Mouse (Mus musculus) NIH3T3 (cell line): ENCODE measurements around the gene Gm20518.
A peak's percentile ranks its signal among the peaks of the same experiment; 100 is the strongest.

ENCODE experiments used
- DNase-seq: peaks from one replicate; pipeline ENCODE4 v3.0.0-alpha.2; 2012; ENCODE audit warnings: low read depth

Gm20518 gene

GRCm38 (mm10) chr16:17891567-17891959 lies at the start of gene Gm20518:
TSS of gene Gm20518 (minus strand) at chr16:17891671.
- DNase-seq, result peak; percentile 100

GRCm38 (mm10) chr16:17939255-17939751 lies 47.8 kb upstream of the Gm20518 start:
- DNase-seq, result peak; percentile 65

GRCm38 (mm10) chr16:17938821-17939220 lies 47.4 kb upstream of the Gm20518 start:
- DNase-seq, result peak; percentile 83

- DNase-seq, result peak; percentile 16
Observed at GRCm38 (mm10) chr16:17938187-17938586, 46.7 kb upstream of the Gm20518 start.

DNA sequence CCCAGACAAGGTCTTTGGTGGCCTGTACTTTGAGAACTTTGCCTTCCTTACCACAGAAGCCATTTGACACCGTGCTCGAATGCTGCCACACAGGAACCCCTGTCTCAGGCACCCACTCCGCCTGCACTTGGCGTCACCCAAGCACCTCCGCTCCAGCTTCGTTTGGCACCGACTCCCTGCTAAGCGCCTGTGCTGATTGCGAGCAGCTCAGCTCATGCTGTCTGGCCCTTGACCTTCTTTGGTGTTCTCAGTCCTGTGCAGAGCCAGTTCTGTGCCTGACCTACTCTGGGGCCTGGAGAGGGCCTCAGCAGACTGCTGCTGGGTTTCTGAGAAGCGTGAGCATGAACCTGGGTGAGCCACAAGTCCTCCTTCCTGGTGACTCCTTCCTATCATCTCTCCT lies 45.3 kb upstream of the Gm20518 start:
- no peak for DNase-seq

DNA sequence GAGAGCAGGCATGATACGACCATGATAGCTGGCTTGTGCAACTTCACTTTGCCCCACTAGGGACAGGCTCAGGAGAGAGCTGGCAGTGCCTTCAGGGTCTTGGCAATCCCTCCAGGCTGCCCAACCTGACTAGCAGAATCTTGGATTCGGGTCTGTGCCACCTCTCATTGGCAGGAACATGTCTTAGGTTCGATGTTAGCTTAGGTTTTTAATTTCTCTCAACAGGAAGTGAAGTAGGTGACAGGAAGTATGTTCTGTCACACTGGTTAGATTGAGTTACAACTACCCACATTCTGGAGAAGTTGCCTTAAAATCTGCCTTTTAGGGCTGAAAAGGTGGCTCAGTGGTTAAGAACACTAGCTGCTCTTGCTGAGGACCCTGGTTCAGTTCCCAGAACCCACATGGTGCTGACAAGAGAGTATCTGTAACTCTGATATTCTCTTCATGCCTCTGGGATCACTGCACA lies 43.0 kb upstream of the Gm20518 start:
- no peak for DNase-seq

- DNase-seq, result no peak
Observed at GRCm38 (mm10) chr16:17933594-17934444, 42.3 kb upstream of the Gm20518 start.

GRCm38 (mm10) chr16:17931906-17932460 lies 40.5 kb upstream of the Gm20518 start:
- no peak for DNase-seq

DNA sequence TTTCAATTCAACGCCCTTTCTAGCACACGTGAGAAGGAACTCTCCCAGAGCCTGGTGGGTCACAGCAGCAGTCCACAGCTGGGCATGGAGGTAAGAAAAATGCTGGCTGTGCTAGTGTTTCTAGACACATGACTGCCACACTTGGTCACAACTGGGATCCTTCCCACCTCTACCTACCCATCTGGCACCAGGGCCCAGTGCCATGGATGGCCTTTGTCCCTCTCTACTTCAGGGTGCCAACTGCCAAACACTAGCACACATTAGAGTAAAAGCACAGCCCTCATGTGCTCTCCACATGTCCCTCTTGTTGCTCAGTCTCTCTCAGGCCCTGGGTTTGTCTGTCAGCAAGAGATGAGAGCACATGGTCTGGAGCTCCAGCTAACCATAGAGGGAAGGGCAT lies 38.2 kb upstream of the Gm20518 start:
- DNase-seq, result no peak

- DNase-seq, result no peak
Observed at GRCm38 (mm10) chr16:17929211-17929610, 37.7 kb upstream of the Gm20518 start.

DNA sequence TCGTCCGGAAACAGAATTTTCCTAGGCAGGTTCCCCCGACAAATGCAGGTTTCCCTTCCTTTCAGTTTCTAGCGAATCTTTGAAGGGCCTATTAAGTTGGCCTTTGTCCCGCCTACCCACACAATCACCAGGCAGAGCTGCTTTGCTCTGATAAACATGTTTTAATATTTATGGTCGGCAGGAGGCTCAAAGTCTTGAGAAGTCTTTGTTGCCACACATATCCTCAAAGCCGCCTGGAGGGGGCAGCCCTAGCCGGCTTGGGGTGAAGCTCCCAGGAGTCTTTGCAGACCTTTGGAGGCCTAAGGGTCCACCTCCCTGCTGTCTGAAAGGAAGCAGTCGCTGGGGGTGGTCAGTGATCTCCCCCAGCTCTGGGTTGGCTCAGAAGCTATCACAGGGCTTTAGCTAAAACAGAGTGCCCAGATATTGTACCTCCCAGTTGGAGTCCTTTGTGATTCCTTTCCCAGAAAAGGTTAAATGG lies 37.2 kb upstream of the Gm20518 start:
- peak; percentile 93 for DNase-seq

DNA sequence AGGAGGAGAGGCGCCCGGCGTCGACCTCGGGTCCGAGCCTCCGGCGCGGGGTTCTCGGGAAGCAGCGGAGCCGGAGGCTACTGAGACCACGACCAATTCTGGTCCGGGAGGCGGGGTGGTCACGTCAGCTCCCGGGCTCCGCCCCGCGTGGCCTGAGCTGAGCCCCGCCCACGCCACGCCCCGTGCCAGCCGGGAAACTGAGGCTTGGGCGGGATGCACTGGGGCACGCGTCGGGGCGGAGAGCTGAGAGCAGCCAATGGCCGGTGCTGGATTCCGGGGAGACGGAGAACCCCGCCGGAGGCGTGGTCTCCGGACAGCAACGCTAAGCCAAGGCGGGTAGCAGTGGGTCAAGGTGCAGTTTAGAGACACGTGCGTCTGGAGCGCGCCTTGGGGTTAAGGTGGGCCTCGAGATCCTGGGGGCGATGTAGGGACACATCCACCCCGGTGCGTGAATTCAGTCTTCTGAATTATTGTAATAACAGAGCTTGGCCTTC lies 36.7 kb upstream of the Gm20518 start, which contains the start of gene Slc25a1:
Gene Slc25a1, minus strand, starts transcription at position 133 of the 494 bp plus-strand sequence.
- peak; percentile 89 for DNase-seq

DNA sequence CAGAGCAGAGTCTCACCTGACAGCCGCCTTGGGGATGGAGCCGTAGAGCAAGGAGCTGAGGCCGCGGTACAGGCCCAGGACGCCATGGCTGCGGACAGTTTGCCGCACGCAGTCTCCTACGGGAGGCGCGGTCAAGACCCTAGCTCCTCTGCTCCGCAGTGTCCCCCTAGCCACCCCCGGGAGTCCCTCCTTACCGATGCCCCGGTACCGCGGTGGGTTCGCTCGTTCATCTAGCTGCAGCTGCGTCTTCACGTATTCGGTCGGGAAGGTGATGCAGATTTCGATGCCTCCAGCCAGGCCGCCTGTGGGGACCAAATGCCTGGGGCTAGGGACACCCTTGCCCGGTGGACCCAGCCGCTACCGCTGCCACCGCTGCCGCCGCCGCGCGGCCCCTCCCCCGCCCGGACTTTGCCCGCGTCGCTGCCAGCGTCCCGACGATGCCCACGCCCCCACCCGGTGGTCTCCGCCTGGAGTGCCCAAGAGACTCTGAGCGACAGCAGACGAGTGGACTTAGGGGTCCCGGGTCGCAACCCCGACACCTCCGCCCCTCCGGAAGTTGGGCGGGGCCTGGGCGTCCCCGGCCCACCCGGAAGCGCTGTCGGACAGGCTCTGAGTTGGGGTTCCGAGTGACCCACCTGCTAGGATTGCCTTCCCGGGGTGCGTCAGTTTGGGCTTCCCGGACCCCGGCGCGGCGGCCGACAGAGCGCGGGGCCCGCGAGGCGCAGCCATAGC lies 36.0 kb upstream of the Gm20518 start:
- DNase-seq, result peak; percentile 19

DNA sequence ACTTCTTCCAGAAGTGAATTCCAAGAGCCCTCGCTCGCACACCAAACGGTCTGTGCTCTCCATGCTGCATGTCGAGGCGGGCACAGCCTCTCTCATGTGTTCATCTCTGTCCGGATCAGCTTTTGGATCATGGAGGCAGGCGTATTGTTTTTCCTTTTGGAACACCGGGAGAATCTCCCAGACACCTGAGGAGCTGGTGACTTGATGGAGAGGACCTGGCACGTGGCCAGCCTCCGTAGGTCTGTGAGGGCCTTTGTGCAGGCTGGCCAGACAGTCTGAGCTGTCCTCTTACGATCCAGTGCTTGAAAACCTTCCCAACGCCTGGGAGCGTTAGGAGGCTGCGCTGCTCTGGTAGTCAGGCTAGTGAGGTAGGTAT lies 30.7 kb upstream of the Gm20518 start:
- no peak for DNase-seq

- DNase-seq, result peak; percentile 99
Observed at GRCm38 (mm10) chr16:17921325-17922162, 30.1 kb upstream of the Gm20518 start.

DNA sequence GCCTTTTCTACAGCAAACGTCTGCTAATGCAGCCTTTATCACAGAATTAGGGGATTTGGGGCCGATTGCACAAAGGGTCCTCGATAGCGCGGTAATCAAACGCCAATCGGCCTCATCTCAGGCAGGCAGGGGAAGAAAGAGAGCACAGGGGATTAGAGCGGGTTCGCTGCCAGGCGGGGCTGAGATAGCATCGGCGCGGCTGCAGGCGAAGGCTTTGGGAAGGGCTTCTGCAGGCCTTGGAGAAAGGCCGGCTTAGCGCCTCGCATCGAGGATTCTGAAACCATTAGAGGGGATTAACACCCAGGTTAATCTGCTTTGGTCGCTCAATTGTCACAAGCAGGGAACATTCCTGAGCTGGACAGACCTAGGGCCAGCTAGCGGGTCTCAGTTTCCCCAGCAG lies 29.1 kb upstream of the Gm20518 start:
- DNase-seq, result no peak

DNA sequence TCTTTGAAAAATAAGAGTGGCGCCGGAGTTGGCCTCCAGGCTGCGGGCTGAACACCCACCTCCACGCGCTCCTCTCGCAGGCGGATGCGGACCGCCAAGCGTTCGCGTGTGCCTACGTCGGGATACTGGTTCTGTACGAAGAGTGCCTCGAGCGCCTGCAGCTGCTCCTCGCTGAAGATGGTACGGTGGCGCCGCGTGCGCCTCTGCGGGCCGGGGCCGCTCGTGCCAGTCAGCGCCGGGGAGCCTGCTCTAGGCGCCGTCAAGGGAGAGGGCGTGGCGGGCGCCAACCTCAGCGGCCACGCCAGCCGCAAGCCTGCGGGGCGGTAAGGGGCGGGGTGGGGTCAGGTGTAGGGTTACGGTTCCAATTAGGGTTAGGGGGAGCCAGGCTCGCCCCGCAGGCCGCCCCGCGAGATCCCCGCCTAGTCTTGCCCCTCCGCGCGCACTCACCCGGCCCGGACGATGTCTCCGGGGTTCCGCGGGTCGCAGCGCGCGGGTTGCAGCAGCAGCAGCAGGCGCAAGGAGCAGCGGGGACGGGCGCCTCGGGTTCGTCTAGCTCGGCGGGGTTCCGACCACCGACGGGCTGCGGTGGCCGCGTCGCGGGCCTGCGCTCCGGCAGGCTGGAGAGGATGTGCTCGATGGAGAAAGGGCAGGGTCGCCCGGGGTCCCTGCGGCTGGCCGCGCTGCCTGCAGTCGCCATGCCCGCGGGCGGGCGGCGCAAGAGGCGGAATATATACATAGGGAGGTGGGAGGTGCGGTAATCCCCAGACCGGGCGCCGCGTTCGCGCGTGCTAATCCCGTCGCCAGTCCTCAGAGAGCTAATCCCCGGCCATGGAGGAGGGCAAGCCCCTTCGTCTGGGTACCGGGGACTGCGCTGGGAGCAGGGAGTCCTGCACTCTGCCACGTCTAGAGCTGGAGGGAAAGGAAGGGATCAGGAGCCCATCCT lies 23.1 kb upstream of the Gm20518 start, which contains the start of gene Gsc2:
Gene Gsc2, minus strand, starts transcription at position 753 of the 943 bp plus-strand sequence.
- no peak for DNase-seq

- peak; percentile 98 for DNase-seq
Observed at GRCm38 (mm10) chr16:17911052-17911595, 19.7 kb upstream of the Gm20518 start, which contains the start of gene Ess2. TSS of gene Ess2 (minus strand) at chr16:17911348.

- DNase-seq, result no peak
Observed at GRCm38 (mm10) chr16:17898462-17898861, 7.0 kb upstream of the Gm20518 start, which contains the start of the genes Dgcr2 and Tssk2. TSS of gene Dgcr2 (minus strand) at chr16:17898562. TSS of gene Tssk2 (plus strand) at chr16:17898637.
